Mouse (Mus musculus) heart, adult 2 months (tissue): ENCODE measurements around the gene Hs3st3b1.

Experiments
- CTCF ChIP-seq: fragments of 200-600 bp; IDR thresholded peaks from 2 replicates; pipeline ENCODE4 v1.8.1; 2022; ENCODE audit warnings: antibody characterized with exemption, mild to moderate bottlenecking, moderate library complexity
- EP300 ChIP-seq: fragments of 200-500 bp; IDR thresholded peaks from 2 replicates; pipeline ENCODE4 v1.6.1; 2011; ENCODE audit warnings: low read depth, low read length, control low read depth; ENCODE audit not compliant: insufficient read depth

- TF ChIP-seq CTCF (no peak), EP300 (no peak)
These were observed 24.1 kb downstream of the Hs3st3b1 start for GRCm38 (mm10) chr11:63897856-63898508.
